Mouse (Mus musculus) gastrocnemius, postnatal 4 days (tissue): ENCODE results near the gene Ap5m1. TPM values are rescaled to one million over a fixed set of nuclear protein-coding genes. Genes with fewer than 3 reads are reported as not detected.

Experiments used
- DNase-seq, 2 experiments: peaks; one replicate each; pipeline ENCODE4 v3.0.0; 2021 to 2022; ENCODE audit warnings: low spot score in 2 of 2, mixed read lengths in 2 of 2
- total RNA-seq, 2 experiments: library from RNA; stranded (reverse); gene quantifications; 2 replicates each; pipeline ENCODE4 v1.2.3; 2021

Ap5m1 gene
- total RNA-seq, 2 experiments from 2014 or later, result 10.8 to 11.8 TPM

DNA sequence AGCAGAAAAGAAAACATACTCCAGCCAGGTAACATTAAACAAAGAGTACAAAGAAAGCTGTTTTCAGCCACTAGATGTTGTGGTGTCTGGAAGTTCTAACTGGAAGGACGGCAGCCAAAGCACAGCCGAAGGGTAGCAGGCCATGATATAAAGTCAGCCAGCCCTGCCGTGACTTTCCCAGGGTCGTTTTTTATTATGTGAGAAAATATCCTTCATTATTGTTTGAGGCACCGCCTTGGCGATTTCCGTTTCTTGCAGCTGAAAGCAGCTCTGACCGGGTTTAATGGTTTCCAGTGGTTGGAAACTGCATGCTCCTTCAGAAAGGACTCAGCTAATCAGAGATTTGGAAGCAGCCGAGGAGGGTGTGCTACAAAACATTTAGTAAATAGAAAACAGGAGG lies 55.8 kb downstream of the Ap5m1 start:
- DNase-seq, result no peak

DNA sequence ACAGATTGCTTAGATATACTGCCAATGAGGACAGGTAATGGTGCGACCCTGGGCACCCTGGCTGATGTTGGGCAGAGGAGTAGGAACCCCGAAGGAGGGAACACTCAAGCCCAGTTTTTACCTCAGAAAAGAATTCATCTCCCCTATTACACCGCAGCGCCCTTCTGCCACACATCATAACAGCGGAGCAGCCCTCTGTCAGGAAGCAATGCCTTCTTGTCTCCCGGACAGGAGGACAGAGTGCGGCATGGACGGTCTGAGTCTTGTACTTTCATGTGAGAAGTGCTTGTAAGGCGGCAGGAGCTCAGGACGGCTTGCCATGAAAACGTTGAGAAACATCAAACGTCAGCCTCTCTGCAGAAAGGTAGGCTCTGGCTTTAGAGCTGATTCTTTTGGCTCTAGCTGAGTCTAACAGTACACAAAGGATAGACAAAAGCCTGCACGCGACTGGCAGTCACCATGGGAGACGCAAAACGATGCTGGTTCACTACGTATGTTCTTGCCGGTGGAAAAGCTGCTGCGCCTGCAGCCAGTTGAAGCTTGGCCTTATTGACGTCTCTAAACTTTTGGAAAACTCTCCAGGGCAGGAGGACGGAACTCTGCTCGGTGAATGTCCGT lies 61.4 kb downstream of the Ap5m1 start:
- DNase-seq, result no peak

DNA sequence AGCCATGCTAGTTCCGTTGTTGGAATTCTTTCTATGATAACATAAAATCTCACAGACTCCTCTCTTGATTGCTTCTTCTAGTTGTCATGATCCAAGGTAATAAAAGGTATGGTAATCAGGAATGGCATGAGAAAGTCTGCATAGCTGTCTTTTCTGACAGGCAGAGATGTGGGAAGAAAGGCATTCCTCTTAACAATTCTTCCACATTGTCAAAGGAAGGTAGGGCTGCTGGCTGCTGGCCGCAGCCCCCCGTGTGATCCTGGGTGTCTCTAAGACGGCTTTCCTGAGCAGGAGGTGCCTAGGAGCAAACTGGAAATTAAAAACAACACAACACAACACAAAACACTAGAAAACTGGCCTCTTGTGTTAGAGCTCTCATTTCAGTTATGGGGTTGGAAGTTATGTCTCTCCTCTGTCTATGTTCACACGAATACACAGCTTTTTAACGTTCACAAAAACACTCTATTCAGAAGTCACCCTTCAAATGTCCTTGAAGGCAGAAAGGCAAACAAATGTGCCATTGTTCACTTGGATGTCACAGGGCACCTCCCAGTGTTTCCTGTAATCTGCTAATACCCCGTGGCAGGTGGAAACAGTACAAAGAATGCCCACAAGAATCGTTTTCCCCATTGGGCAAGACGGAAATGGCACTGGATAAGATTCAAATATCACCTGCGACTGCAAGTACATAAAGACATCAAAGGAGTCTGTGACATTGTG lies 62.8 kb downstream of the Ap5m1 start:
- DNase-seq, result no peak

DNA sequence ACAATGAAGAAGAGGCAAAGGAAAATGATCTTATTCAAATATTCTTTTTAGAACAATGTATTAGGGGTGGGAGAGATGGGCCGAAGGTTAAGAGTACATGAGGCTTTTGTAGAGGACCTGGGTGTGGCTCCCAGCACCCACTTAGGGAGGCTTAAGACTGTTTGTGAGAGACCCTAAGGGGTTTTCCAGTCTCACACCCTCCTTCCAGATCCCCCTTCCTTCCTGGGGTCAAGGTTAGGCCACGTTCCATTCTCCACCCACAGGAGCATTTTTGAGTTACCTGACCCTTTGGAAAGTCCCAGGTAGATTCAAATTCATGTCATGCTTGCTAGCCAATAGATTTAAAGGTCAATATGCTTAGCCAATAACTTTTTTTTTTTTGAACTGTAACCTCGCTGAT lies 66.5 kb downstream of the Ap5m1 start:
- DNase-seq, result no peak

DNA sequence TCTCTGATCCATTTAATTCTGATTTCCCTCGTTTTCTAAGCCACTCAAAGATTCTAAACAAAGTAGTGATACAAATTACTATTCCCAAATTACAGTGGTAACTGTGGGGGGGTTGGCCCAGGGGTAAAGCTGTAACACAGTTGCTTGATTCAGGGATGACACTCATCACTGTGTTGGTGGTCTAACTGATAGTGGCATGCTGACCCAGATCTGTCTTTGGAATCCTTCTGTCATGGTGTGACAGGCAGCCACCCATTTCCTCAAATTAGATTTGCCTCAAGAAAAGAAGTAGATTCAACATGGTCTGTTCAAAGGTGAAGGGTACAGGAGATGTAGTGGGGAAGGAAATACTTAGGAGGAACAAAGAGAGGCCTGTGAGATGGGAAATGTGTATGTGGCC lies 72.3 kb downstream of the Ap5m1 start:
- no peak for DNase-seq

DNA sequence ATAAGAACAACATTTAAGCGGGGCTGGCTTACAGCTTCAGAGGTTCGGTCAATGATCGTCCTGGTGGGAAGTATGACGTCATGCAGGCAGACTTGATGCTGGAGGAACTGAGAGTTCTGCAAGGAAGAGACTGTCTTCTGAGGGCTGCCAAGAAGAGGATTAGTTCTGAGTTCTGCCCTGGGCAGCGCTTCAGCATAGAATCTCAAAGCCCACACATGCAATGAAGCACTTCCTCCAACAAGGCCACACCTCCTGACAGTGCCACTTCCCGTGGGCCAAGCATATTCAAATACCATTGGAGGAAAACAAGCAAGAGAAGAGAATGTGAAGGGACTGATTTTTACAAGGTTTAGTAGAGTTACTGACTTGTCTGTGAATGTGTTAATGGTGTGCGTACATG lies 74.9 kb downstream of the Ap5m1 start:
- no peak for DNase-seq

Other genes starting within 250 kb of the Ap5m1 start
- gene Exoc5, start 556 bp downstream of the Ap5m1 start, total RNA-seq, result 10 to 100 TPM; 30.1 to 38.4 TPM
- gene Naa30, start 106.1 kb downstream of the Ap5m1 start, total RNA-seq, result 10 to 100 TPM; 21.5 to 29.2 TPM
- not detected for gene ccdc198, start 179.4 kb downstream of the Ap5m1 start, total RNA-seq